Mouse (Mus musculus) ZHBTc4 (cell line): ENCODE measurements around the gene Dvl2.
"Not testable (repeated sequence)": the region's sequence is repeated elsewhere in the genome, so short reads cannot be mapped to it uniquely, and the experiment has no call there.

Source experiments
- DNase-seq: peaks from one replicate; pipeline ENCODE4 v3.0.0-alpha.2; 2011; ENCODE audit warnings: low read depth, low spot score

Gene Dvl2

GRCm38 (mm10) chr11:70010033-70010432 is 9.6 kb downstream of the Dvl2 start:
- DNase-seq, result no peak

- no peak for DNase-seq
Observed at GRCm38 (mm10) chr11:70010548-70010947, 10.2 kb downstream of the Dvl2 start.

GRCm38 (mm10) chr11:70010961-70011360 is 10.6 kb downstream of the Dvl2 start:
- no peak for DNase-seq

GRCm38 (mm10) chr11:70012931-70013330 is 12.5 kb downstream of the Dvl2 start:
- no peak for DNase-seq

- no peak for DNase-seq
Observed at GRCm38 (mm10) chr11:70013408-70013807, 13.0 kb downstream of the Dvl2 start.

- DNase-seq, result no peak
Observed at GRCm38 (mm10) chr11:70014051-70014450, 13.7 kb downstream of the Dvl2 start.

- peak; percentile 87 for DNase-seq
Observed at GRCm38 (mm10) chr11:70014880-70015558, 14.6 kb downstream of the Dvl2 start, which contains the start of gene Acadvl. Acadvl (minus strand) TSS chr11:70015411.

- DNase-seq, result no peak
Observed at GRCm38 (mm10) chr11:70015677-70016076, 15.3 kb downstream of the Dvl2 start.

- DNase-seq, result not testable (repeated sequence)
Observed at GRCm38 (mm10) chr11:70016177-70016576, 15.8 kb downstream of the Dvl2 start.

GRCm38 (mm10) chr11:70016669-70017068 is 16.3 kb downstream of the Dvl2 start, which contains the start of gene Dlg4:
Dlg4 (plus strand) TSS chr11:70016942.
- no peak for DNase-seq

- DNase-seq, result no peak
Observed at GRCm38 (mm10) chr11:70017199-70017767, 16.9 kb downstream of the Dvl2 start.

- DNase-seq, result no peak
Observed at GRCm38 (mm10) chr11:70018131-70018990, 18.0 kb downstream of the Dvl2 start.

- no peak for DNase-seq
Observed at GRCm38 (mm10) chr11:70019495-70020021, 19.2 kb downstream of the Dvl2 start.

- DNase-seq, result no peak
Observed at GRCm38 (mm10) chr11:70020022-70020631, 19.7 kb downstream of the Dvl2 start.

- peak; percentile 92 for DNase-seq
Observed at GRCm38 (mm10) chr11:70020731-70021263, 20.4 kb downstream of the Dvl2 start.

- DNase-seq, result peak; percentile 99
Observed at GRCm38 (mm10) chr11:70021264-70022132, 21.1 kb downstream of the Dvl2 start.

- no peak for DNase-seq
Observed at GRCm38 (mm10) chr11:70023481-70024150, 23.2 kb downstream of the Dvl2 start.

GRCm38 (mm10) chr11:70024151-70024514 is 23.7 kb downstream of the Dvl2 start:
- DNase-seq, result no peak

- DNase-seq, result peak; percentile 75
Observed at GRCm38 (mm10) chr11:70026689-70027088, 26.3 kb downstream of the Dvl2 start.

GRCm38 (mm10) chr11:70027397-70027796 is 27.0 kb downstream of the Dvl2 start:
- no peak for DNase-seq
